Mouse (Mus musculus): ENCODE measurements at regions not wholly inside any gene's neighbourhood (a gene's known extent, or its start where the extent isn't known, plus 50 kb on each side); places are given as distances from the start of the nearest gene placed in this dataset.

DNA sequence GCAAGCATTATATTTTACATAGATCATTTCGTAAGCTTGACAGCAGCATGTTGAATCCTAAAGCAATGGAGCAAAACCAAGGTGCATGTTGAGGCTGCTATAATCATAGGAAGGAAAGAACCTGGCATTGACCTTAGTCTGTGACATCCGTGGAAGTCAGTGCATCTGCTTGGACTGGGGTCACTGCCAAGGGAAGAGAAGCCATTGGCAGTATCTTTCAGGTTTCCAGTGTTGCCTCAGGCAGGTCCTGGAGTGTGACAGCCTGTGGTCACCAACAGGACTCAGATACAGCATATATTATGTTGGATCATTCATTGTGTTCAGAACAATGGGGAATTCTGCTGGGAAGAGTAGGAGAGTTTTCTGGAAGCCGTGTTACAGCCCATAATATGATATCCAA lies 535.8 kb upstream of the Auts2 start:
- ATAC-seq (no peak), DNase-seq (ENCODE audit: low read depth, low spot score) (no peak)
- no peak for TF ChIP-seq CTCF (IDR thresholded peaks at IDR 0.05)
- in situ Hi-C loops (cut with MboI; ENCODE audit: low pct_unique_long_range_greater_than_20kb), result no loop called here
- CTCF ChIA-PET, result no interaction called here
- no peaks in the 10 kb centered on the region for H3K27me3 ChIP-seq
- POLR2A ChIA-PET, result no interaction called here

DNA sequence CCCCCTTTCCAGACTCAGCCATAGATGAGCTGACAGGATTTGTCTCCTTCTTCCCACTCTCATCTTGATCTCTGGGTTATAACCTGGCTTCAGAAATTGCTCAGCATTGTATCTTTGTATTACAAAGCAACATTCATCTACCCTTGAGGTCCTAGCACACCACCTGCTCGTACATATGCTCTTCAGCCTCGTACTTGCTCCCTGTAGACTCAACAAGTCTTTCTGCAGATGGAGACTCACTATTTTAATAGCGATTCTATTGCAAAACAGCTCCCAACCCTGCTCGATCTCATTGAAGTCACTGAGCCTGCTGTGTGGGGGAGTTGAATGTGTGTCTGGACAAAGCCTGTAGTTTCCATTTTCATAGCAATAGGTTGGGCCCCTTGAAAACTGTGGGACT lies 535.2 kb upstream of the Auts2 start:
- ChIA-PET POLR2A (no interaction called here), CTCF (no interaction called here)
- H3K27me3 ChIP-seq, result no peaks in the 10 kb centered on the region
- TF ChIP-seq CTCF (IDR thresholded peaks at IDR 0.05), result no peak
- no peak for DNase-seq (ENCODE audit: low read depth, low spot score)
- in situ Hi-C loops (cut with MboI; ENCODE audit: low pct_unique_long_range_greater_than_20kb), result no loop called here
- ATAC-seq, result no peak

DNA sequence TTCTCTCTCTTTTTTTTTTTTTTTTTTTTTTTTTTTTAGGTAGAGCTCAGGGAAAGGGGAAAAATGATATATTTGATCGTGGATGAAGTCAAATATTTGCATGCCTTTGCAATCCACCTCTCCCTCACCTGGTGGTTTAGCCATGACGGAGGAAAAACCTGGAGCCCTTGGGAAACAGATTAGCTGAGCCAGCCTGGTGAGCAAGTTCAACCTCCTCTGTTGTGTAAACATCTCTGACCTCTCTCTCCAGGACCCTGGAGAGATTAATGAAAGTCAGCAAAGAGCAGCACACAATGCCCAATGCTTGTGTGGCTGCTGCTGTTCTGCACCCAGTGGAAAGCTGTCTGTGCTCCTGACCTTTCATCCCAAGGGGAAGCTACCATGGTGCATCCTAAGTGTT lies 530.2 kb upstream of the Auts2 start:
- in situ Hi-C loops (cut with MboI; ENCODE audit: low pct_unique_long_range_greater_than_20kb), result no loop called here
- ATAC-seq (no peak), DNase-seq (ENCODE audit: low read depth, low spot score) (no peak)
- H3K27me3 ChIP-seq, result no peaks in the 10 kb centered on the region
- CTCF ChIA-PET, result no interaction called here
- no peak for TF ChIP-seq CTCF (IDR thresholded peaks at IDR 0.05)
- POLR2A ChIA-PET, result no interaction called here

DNA sequence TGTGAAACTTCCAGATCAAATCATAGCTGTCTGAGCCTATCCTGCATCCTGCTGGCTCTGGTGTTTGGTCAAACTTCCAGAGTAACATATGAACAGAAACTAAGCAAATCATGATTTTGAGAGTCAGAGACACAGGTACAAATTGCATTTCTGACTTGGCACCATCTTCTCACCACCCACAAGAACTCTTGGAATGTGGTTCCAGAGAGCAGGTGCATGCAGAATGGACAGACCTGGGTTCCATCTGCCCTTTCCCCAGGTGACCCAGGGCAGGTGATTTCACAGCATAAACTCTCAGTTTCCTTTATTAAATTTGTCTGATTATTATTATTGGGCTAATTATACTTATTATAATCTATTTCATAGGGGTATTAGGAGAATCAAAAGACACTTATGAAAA lies 527.0 kb upstream of the Auts2 start:
- DNase-seq (ENCODE audit: low read depth, low spot score), result no peak
- no peak for ATAC-seq
- no peaks in the 10 kb centered on the region for H3K27me3 ChIP-seq
- no peak for TF ChIP-seq CTCF (IDR thresholded peaks at IDR 0.05)
- ChIA-PET POLR2A (no interaction called here), CTCF (no interaction called here)
- in situ Hi-C loops (cut with MboI; ENCODE audit: low pct_unique_long_range_greater_than_20kb), result no loop called here

DNA sequence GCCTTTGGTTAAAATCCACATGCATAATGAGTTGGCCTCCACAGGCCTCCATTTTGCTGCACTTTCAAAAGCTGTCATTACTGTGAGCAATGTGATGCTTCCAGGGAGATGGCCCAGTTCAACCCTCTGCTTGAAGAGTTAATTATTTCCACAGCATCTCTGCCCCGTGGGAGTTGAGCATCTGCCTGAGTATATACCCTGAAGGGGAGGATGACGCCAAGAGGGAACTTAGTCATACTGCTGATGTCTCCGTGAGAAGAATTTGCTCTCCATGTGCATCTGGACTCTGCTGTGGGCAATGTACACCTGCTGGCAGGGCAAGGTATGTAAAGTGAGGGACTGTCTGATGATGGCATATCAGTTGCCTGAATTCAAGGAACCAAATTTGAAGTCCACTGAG lies 519.3 kb upstream of the Auts2 start:
- POLR2A ChIA-PET, result no interaction called here
- no peak for ATAC-seq
- no peak for TF ChIP-seq CTCF (IDR thresholded peaks at IDR 0.05)
- in situ Hi-C loops (cut with MboI; ENCODE audit: low pct_unique_long_range_greater_than_20kb), result no loop called here
- CTCF ChIA-PET, result no interaction called here
- H3K27me3 ChIP-seq, result no peaks in the 10 kb centered on the region
- no peak for DNase-seq (ENCODE audit: low read depth, low spot score)

DNA sequence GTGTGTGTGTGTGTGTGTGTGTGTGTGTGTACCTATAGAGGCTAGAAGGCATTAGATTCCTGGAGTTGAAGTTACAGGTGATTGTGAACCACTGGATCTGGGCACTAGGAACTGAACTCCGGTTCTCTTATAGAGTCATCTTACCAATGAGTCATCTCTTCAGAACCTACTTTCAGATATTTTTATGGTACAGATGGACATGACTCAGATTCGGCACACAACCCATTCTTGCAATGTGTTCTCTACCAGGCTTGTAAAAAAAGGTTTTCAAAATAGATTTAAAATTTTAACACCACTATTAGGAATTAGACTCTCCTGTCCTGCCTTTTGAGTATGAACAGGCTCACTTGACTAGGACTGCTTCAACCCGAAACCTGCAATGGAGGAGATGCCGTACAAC lies 504.3 kb upstream of the Auts2 start:
- in situ Hi-C loops (cut with MboI; ENCODE audit: low pct_unique_long_range_greater_than_20kb), result no loop called here

DNA sequence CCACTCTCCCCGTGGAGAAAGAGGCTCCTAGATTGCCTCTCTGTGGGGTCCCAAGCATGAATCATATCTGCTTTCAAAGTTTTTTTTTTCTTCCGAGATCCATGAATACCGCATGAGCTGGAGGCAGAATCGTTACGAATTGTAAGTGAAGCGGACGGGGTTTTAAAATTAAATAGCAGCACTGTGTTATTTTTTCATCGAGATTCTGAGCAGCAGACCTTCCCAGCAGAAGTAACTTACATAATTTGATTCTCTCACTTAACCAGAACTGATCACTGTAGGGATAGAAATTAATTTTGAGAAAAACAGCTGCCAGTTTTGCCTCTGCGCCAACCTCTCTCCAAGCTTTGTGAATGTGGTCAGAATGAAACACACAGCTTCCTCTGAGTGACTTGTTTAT lies 502.5 kb upstream of the Auts2 start:
- ChIA-PET CTCF (no interaction called here), POLR2A (no interaction called here)
- no peaks in the 10 kb centered on the region for H3K27me3 ChIP-seq
- DNase-seq (ENCODE audit: low read depth, low spot score) (no peak), ATAC-seq (no peak)
- TF ChIP-seq CTCF (IDR thresholded peaks at IDR 0.05), result no peak
- in situ Hi-C loops (cut with MboI; ENCODE audit: low pct_unique_long_range_greater_than_20kb), result no loop called here

More for the DNA sequence above, 504.3 kb upstream of the Auts2 start:
- ChIA-PET POLR2A (no interaction called here), CTCF (no interaction called here)
- DNase-seq (ENCODE audit: low read depth, low spot score), result no peak
- TF ChIP-seq CTCF (IDR thresholded peaks at IDR 0.05), result no peak
- no peaks in the 10 kb centered on the region for H3K27me3 ChIP-seq
- ATAC-seq, result no peak

DNA sequence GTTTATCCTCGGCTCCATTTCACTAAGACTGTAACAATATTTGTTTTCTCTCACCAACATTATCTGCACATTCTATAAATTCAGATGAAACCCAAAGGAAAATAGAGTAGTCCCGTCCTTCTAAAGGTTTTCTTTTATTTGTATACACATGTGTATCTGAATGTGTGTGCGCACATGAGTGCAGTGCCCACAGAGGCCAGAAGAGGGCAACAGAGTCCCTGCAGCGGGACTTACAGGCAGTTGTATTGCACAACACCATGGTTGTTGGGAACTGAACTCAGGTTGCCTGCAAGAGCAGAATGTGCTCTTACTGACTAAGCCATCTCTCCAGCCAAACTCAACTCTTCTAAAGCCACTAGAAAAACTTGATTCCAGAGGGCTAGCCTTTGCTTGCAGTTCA lies 484.4 kb upstream of the Auts2 start:
- ChIA-PET CTCF (no interaction called here), POLR2A (no interaction called here)
- no peak for DNase-seq (ENCODE audit: low read depth, low spot score)
- TF ChIP-seq CTCF (IDR thresholded peaks at IDR 0.05), result peak; percentile 18
- ATAC-seq, result no peak
- H3K27me3 ChIP-seq, result no peaks in the 10 kb centered on the region
- in situ Hi-C loops (cut with MboI; ENCODE audit: low pct_unique_long_range_greater_than_20kb), result no loop called here

DNA sequence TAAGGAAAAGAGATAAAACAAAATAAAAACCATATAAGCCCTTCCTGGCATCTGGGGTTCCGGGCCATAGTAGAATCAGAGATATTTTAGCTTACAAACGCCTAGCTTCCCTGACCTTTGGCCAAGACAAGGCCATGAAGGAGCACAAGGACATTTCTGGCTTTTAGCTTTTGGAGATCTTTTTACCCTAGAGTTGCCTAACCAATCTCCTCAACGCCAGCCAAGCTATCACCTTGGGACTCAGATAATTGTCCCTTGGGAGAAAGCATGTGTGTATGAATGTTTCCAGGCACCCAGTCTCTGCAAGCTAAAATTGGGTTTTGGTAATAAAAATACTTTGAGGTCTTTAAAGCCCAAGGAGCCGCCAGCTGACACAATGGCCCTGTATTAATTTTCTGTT lies 482.0 kb upstream of the Auts2 start:
- ChIA-PET CTCF (no interaction called here), POLR2A (interaction anchor here (0.7 kb wide), 1 partner anchor 11 kb away, joined by 5 read pairs; no protein-coding TSS in a partner anchor)
- no peaks in the 10 kb centered on the region for H3K27me3 ChIP-seq
- TF ChIP-seq CTCF (IDR thresholded peaks at IDR 0.05), result no peak
- no peak for DNase-seq (ENCODE audit: low read depth, low spot score)
- in situ Hi-C loops (cut with MboI; ENCODE audit: low pct_unique_long_range_greater_than_20kb), result no loop called here
- no peak for ATAC-seq

DNA sequence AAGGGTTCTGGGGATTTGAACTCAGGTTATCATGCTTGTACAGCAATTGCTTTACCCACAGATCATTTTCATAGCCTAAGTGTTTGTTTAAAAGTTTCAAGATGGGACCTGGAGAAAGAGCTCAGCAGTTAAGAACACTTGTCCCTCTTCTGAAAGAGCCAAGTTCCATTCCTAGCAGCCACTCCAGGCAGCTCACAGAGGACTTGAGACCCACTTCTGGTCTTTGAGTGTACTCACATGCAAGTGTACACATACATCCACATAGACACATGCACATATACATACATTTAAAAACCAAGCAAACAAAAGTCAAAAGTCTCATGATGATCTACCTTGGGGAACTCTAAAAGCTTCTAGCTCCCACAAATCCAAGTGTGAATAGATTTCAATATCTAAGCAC lies 477.7 kb upstream of the Auts2 start:
- CTCF ChIA-PET, result interaction anchor here (0.9 to 1.0 kb wide), 2 partner anchors 8 to 21 kb away, joined by 3 read pairs; no protein-coding TSS in a partner anchor

DNA sequence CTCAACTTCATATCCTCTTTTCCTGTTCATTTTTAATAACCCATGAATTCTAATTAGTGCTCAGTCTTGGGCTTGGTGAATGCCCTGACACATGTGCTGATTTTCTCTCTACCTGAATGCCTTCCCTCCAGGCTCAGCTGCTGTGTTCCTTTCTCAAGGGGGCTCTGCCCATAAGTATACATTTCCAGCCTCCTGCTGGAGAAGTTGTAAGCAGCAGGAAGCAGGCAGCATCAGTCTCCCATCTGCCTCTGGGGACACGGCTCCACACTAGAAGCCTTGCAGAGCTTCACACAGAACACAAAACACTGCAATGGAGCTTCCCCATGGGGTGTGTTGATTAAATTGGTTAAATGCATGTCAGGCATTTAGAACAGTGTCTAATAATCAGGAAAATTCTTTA lies 477.0 kb upstream of the Auts2 start:
- ChIA-PET POLR2A (no interaction called here), CTCF (interaction anchor here (1.0 kb wide), 1 partner anchor 20 kb away, joined by 3 read pairs; no protein-coding TSS in a partner anchor)
- ATAC-seq, result no peak
- H3K27me3 ChIP-seq, result no peaks in the 10 kb centered on the region
- no peak for TF ChIP-seq CTCF (IDR thresholded peaks at IDR 0.05)
- DNase-seq (ENCODE audit: low read depth, low spot score), result no peak
- in situ Hi-C loops (cut with MboI; ENCODE audit: low pct_unique_long_range_greater_than_20kb), result no loop called here

More for the DNA sequence above, 477.7 kb upstream of the Auts2 start:
- TF ChIP-seq CTCF (IDR thresholded peaks at IDR 0.05), result no peak
- no peak for DNase-seq (ENCODE audit: low read depth, low spot score)
- ATAC-seq, result no peak
- no peaks in the 10 kb centered on the region for H3K27me3 ChIP-seq
- in situ Hi-C loops (cut with MboI; ENCODE audit: low pct_unique_long_range_greater_than_20kb), result no loop called here
- POLR2A ChIA-PET, result no interaction called here

DNA sequence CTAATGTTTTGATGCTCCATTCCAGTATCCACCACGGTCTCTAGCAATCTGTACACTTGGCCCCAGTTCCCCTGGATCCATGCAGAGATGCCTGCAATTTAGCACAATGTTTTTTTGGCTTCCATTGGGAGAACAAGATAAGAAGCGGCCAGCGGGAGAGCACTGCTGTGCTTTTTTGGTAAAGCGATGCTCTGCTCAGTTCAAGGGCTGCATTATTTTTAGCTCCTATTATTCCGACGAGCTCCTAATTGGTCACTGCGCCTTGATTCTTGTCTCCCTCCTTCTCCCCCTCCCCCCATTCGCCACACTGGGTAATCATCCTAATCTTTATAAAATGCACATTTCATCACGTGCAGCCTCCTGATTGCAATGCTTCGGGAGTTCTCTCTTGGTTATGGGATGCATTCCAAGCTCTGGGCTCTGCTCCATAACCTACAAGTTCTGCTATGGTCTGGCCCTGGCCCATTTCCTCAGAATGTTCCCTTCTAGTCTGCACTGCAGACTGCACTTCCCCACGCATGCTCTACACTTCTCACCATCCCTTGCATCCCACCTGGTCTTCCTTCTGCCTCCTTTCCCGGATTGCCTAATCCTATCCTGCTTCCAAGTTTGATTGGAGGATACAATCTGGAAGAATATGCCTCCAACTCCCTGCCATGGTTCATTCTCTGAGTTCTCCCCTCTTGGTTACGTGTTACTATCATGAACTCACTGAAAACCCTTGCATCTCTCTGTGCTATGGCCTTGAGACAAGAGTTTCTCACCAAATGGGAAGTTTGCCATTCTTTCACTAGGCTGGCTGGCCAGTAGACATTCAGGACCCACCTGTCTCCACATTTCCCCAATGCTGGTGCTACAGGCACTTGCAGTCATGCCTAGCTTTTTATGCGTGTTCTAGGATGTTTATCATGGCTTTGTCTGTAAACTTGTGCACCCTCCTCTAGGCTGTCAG lies 467.8 kb upstream of the Auts2 start:
- ChIA-PET POLR2A (no interaction called here), CTCF (no interaction called here)
- in situ Hi-C loops (cut with MboI; ENCODE audit: low pct_unique_long_range_greater_than_20kb), result no loop called here
- no peak for ATAC-seq
- no peak for DNase-seq (ENCODE audit: low read depth, low spot score)
- no peaks in the 10 kb centered on the region for H3K27me3 ChIP-seq
- TF ChIP-seq CTCF (IDR thresholded peaks at IDR 0.05), result no peak
